Mouse (Mus musculus): ENCODE results near the gene Mydgf. TPM values are rescaled to one million over a fixed set of nuclear protein-coding genes. Genes with fewer than 3 reads are reported as not detected.

Mydgf gene
- polyA plus RNA-seq, 1 experiment = 96.4 TPM

DNA sequence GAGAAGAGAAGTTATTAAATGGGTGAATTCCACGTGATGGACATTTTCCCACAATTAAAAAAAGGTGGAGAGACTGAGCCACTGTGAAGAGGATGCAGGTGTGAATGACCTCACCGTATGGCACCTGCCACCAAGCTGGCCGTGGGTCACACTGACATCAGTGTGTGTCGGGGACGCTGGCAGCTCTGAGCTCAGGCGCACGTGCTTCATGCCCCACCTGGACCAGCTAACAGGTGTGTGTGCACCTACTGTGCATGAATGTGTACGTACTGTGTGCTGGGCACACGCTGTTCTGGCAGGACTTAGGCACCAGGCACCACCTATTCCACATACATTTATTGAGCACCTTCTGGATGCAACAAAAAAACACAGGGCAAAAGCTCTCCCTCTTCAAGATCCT is 39.2 kb downstream of the Mydgf start:
- no peak for DNase-seq (ENCODE audit: low read depth)

DNA sequence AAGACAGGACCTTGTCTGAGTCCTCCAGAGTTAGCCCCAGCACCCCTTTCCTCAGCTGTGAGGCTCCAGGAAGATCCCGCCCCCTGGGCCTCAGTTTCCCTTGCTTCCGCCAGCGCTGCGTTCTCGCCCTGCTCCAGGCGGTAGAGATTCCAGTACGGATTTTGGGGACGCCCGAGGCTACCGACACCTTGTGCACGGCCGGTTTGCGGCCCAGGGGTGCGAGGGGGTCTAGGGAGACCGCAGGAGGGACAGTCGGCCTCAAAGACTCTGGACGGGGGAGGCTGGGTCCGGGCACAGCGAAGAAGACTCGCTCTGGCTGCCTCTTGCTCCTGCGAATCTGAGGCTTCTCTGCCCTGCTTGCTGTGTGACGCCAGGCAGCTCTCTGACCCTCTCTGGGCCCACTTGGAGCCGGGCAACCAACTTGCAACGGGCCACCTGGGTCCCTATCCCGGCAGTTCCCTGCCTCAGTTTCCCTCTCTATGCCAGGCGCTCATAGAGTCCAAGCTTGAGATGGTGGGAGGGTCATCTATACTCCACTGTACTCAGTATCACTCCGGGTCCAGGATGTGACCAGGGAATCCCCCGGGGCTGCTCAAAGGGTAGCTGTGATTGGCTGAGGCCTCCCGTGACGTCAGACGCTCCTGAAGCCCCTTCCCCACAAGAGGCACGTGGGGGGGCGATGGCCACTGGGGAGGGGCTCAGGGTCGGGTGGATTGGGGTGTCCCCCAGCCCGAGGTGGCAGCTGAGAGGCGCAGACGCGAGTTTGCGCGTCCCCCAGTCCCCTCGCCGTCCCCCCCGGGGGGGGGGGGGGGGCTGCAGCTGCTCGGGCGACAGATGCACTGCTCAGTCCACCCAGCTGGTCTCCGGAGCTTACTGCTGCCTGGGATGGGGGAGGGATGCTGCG is 41.8 kb downstream of the Mydgf start:
- DNase-seq (ENCODE audit: low read depth) = no peak

DNA sequence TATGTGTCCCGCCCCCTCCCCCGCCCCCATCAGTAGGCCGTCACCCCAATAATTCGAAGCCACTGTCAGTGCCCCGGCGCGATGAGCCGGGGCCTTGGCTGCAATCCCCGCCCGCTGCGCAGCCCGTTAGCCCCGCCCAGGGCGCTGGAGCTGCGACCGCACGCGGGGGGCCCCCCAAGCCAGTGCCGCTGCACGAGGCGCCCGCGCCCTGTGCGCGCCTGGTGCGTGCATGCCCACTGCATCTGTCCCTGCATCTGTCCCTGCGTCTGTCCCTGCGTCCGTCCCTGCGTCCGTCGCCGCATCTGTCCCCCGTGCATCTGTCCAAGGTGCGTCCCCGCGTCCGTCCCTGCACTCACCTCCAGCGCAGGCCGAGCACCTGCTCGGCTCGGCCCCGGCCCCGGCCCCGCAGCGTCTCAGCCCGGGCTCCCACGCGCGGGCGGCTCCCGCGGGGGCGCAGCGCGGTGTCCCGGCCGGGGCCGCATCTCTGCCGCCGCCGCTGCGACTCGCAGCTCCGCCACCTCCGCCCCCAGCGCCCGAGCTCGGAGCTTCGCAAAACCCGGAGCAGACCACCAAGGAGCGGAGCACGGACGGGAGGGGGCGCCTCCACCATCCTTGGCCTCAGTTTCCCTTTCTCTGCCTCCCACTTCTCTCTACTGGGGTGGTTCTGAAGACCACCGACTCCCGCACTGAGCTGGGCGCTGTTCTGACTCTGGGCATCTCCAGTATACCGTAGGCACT is 43.7 kb downstream of the Mydgf start, which contains the start of gene Sema6b:
Sema6b (minus strand) TSS at position 486 of the 738 bp plus-strand sequence.
- DNase-seq (ENCODE audit: low read depth) = no peak

DNA sequence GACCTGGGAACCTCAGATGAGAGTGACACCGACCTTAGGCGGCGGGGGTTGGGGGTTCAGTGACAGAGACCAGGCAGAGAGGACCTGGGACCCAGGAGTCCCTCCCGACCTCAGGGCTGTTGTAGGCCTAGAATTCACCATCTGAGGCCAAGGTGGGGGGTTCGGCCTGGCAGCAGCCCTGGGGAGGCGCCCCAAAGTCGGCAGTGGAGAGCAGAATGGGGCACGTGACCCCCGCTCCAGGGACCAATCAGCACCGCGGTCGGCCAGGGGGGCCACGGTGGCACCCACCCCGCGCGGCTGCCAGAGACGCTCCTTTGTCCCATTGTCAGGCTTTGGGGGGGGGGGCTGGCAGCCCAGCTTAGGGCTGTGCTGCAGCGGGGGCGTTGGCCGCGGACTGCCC is 44.4 kb downstream of the Mydgf start:
- DNase-seq (ENCODE audit: low read depth) = no peak

DNA sequence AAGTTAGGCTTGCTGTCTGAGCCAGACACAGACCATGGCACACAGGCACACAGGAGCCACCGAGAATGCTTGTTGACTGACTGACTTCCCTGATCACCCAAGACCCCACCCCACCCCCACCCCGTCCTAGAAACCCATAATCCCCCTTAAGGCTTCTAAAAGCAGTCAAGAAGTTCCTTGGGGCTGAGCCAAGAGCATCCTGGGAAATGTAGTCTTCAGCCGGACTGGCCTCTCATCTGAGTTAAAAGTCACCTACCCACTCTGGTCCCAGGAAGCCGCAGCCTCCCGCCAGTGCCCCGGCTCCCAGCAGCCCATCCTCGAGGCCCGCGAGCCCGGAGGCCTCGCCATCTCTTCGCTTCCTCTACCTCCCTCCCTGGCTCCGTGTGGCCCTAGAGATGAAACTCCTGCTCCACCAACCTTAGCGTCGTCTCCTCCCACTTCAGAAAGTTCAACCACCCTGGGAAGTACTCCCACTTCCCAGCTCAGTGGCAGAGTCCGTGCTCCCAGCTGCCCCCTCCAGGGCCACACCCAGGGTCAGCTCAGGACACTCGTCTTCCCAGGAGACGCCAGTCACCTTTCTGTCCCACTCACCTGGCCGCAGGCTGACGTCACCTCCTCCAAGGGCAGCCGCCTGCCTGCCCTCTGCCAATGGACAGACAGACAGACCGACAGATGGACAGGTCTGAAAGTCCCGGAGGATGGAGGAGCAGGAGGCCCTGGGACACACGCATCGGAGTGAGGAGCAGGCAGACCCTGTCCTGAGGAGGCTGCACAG is 45.7 kb downstream of the Mydgf start:
- DNase-seq (ENCODE audit: low read depth) = no peak

DNA sequence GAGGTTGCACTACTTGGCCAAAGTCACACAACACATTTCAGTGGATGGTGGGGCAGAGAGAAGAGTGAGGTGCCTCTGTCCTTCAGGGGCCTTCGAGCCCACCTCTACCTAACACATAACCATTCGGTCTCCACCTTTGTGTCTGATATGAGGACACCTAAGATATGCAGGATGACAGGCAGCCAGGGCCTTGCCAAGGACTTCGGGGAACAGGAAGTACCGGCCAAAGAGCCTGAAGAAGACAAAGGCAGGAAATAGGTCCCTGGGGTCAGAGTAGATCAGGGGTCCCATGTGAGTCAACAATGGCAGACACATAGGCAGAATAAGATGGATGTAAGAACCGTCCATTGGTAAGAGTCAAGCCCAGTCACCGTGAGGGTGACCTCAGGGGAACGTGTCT is 47.2 kb downstream of the Mydgf start:
- DNase-seq (ENCODE audit: low read depth) = no peak

DNA sequence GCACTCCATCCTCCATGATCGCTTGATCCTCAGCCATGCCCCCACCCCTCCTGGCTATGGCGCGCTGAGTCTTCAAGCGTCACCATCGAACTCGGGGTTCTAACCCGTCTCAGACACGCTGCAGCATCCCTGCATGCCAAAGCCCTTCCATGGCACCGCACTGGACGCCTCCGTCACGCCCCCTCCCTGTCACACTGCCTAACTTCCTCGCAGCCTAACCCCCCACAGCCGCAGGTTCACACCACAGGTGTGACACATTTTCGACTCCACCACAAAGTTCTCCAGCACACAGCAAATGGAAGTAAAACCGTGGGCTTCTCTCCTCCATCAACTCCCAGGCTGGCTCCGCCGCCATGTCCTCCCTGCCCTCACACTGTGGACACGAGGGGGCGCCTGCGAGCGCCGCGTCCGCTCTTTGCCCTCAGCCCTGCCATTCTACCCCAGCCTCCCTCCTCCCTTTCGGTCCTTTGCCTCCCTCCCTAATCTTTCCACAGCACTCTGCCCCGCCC is 49.2 kb downstream of the Mydgf start:
- DNase-seq (ENCODE audit: low read depth) = no peak

DNA sequence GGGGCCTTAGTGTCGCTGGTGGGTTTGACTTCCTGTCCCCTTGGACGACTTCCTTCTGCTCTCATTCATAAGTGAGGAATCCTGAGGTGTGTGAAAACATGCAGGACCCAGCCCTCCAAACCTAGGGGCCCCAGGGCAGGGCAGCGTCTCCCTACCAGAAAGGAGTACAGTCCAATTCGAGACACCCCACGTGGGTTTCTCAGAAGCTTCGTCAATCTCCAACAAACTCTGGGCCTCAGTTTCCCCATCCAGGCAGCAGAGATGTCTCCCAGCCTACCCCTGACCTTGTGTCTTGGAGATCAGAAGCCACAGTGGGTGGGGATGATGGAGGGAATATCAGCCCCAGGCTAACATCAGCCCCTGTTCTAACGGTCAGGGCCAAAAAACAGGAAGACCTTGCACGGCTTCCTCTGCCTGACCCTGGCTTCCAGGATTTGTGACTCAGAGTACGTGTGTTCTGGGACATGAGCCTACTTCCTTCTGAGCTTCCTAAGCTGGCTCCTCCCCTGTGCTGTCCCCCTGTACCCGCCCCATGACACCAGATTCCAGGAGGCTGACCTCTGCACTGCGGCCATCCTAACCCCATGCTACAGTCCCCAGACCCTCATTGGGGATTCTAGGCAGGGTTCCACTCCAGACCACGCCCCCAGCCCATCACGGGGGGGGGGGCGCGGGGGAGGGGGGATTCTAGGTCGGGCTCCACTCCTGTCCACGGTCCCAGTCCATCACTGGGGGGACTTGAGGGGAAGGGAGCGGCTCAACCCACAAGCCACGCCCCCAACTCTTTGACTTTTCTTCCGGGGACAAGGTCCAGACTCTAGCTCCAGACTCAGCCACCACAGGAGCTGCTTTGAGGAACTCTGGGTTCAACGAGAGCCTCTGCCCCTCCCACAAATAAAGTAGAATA is 50.0 kb downstream of the Mydgf start:
- DNase-seq (ENCODE audit: low read depth) = no peak

DNA sequence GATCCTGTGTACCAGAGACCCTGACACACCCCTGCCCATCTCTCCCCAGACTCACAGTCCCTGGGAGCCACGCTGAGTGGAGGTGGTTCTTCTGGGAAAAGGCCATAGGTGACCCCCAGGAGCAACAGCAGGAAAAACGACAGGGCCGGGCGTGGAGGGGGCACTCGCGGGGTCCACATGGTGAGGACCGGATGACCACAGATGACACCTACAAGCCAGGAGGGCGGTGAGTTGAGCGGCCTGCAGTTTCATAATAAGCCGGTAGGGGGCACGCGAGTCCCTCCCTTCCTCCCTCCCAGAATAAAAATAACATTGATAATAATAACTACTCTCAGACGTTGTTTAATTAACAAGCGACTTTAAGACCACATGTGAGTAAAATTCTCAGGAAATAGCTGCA is 51.1 kb downstream of the Mydgf start:
- DNase-seq (ENCODE audit: low read depth) = no peak

DNA sequence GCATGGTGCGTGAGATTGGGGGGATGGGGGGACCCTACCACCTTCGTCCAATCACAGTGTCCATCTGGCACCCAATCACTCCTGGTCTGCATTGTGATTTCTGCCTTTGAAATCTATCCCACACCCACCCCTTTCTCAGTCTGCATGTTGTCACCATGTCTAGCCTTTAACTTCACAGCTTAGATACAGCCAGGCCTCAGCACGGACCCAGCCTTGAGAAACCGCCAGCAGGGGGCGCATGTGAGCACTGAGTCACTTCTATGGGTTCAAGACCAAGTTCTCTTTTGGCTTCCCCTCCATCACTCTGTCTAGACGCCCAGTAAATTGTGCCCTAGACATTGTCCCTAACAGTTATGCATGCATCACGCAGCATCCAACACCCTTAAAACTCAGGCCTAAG is 51.9 kb downstream of the Mydgf start:
- no peak for DNase-seq (ENCODE audit: low read depth)

DNA sequence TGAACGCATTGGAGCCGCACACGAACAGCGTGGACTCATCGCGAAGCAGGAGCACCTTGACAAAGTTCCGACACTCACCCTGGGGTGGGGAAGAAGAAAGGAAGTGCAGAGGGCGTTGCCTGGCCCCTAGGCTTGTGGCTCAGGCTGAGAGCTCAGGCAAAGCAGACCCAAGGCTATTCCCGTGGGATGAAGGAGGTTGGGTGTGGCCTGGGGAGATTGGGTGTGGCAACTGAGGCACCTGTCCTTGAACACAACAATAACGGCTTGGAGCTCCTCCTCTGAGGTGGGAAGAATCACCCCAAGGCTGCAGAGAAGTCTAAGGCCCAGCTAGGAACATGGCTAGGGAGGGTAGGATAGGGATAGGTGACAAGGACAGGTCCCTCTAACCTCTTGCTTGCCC is 52.6 kb downstream of the Mydgf start:
- no peak for DNase-seq (ENCODE audit: low read depth)

DNA sequence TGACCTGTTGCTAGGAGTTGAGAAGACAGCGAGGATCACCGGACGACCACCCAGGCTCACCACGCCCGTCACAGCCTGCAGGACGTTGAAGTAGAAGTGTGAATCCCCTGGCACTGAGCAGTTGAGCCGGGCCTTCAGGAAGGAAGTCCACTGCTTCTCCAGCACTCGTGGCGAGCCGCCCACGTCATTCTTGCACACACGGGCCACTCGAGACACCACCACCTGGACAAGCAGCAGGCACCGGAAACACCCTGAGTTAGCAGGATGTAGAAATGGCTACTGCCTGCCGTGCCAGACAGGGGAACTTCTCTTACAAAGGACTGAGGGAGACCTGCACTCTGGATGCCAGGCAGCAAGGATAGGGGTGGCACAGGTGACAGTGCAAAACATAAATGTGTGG is 55.5 kb downstream of the Mydgf start:
- DNase-seq (ENCODE audit: low read depth) = no peak

DNA sequence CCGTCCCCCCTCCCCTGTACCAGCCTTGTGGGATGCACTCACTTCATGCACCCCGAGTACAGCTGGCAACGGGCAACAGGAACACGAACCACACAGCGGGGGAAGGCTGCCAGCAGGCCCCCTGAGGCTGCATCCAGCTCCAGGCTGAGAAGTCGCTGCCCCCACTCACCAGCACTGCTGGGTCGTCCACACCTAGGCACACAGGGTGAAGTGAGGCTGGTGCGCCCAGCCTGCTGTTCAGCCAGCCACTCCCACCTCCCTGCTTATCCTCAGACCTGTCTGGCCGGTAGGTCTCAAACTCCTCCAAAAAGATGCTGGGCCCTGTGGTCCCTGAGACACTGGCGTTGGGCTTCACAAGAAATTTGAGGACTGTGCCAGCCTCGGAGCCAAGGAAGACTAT is 57.5 kb downstream of the Mydgf start:
- no peak for DNase-seq (ENCODE audit: low read depth)

Other genes starting within 250 kb of the Mydgf start
- gene Zfp119b, start 234.4 kb downstream of the Mydgf start, polyA plus RNA-seq (2012; rRNA removed) = 0.93 and 1.3 TPM in 2 replicates
- 3.8 and 7.3 TPM in 2 replicates for gene Ebi3, start 231.3 kb downstream of the Mydgf start, polyA plus RNA-seq (2012; rRNA removed)
- gene Yju2, start 224.8 kb downstream of the Mydgf start, polyA plus RNA-seq (2012; rRNA removed) = 8.3 and 8.5 TPM in 2 replicates
- 5.8 and 7.2 TPM in 2 replicates for gene Shd, start 213.5 kb downstream of the Mydgf start, polyA plus RNA-seq (2012; rRNA removed)
- gene Fsd1, start 197.4 kb downstream of the Mydgf start, polyA plus RNA-seq (2012; rRNA removed) = 0.15 and 0.44 TPM in 2 replicates
- 58.4 and 64.6 TPM in 2 replicates for gene Stap2, start 178.3 kb downstream of the Mydgf start, polyA plus RNA-seq (2012; rRNA removed)
- gene Mpnd, start 178.2 kb downstream of the Mydgf start, polyA plus RNA-seq (2012; rRNA removed) = 106 and 110 TPM in 2 replicates
- gene Sh3gl1, start 147.3 kb downstream of the Mydgf start, polyA plus RNA-seq (2012; rRNA removed) = 58.6 and 73.4 TPM in 2 replicates
- gene Chaf1a, start 143.5 kb downstream of the Mydgf start, polyA plus RNA-seq (2012; rRNA removed) = 2.8 and 2.9 TPM in 2 replicates
- gene Ubxn6, start 108.9 kb downstream of the Mydgf start, polyA plus RNA-seq (2012; rRNA removed) = 100 and 112 TPM in 2 replicates
- gene Hdgfl2, start 104.3 kb downstream of the Mydgf start, polyA plus RNA-seq (2012; rRNA removed) = 41.4 and 45.4 TPM in 2 replicates
- gene Plin4, start 74.1 kb downstream of the Mydgf start, polyA plus RNA-seq (2012; rRNA removed) = 600 and 937 TPM in 2 replicates
- 15.6 and 21.5 TPM in 2 replicates for gene Plin5, start 66.3 kb downstream of the Mydgf start, polyA plus RNA-seq (2012; rRNA removed)
- 306 and 347 TPM in 2 replicates for gene Lrg1, start 61.9 kb downstream of the Mydgf start, polyA plus RNA-seq (2012; rRNA removed)
- gene Sema6b, start 43.6 kb downstream of the Mydgf start, polyA plus RNA-seq (2012; rRNA removed) = 9.9 and 10.9 TPM in 2 replicates
- 3.6 and 4.3 TPM in 2 replicates for gene Tnfaip8l1, start 21.4 kb downstream of the Mydgf start, polyA plus RNA-seq (2012; rRNA removed)
- gene Dpp9, start 35.0 kb upstream of the Mydgf start, polyA plus RNA-seq (2012; rRNA removed) = 34.1 and 36.9 TPM in 2 replicates
- 26.8 and 27.7 TPM in 2 replicates for gene Fem1a, start 72.9 kb upstream of the Mydgf start, polyA plus RNA-seq (2012; rRNA removed)
- gene Ticam1, start 92.9 kb upstream of the Mydgf start, polyA plus RNA-seq (2012; rRNA removed) = 22.9 and 23.8 TPM in 2 replicates
- 40.7 and 53.2 TPM in 2 replicates for gene Plin3, start 109.0 kb upstream of the Mydgf start, polyA plus RNA-seq (2012; rRNA removed)
- 0.36 and 0.82 TPM in 2 replicates for gene Arrdc5, start 116.4 kb upstream of the Mydgf start, polyA plus RNA-seq (2012; rRNA removed)
- gene Uhrf1, start 119.4 kb upstream of the Mydgf start, polyA plus RNA-seq (2012; rRNA removed) = 4.8 and 8.0 TPM in 2 replicates
- gene Kdm4b, start 142.1 kb upstream of the Mydgf start, polyA plus RNA-seq (2012; rRNA removed) = 50.5 and 51.0 TPM in 2 replicates

Measured in gonadal fat pad, adult 2 months (tissue).